Mouse (Mus musculus): ENCODE measurements around the gene Crebrf. TPM values are rescaled to one million over a fixed set of nuclear protein-coding genes. Genes with fewer than 3 reads are reported as not detected.

Crebrf gene
- total RNA-seq (2014; rRNA removed; ENCODE audit: low replicate concordance) (13.6 and 23.8 TPM in 2 replicates), polyA plus RNA-seq (2015; fragmentation: Nextera tagmentation; extraction: Ambion mirVana) (11.8 and 17.3 TPM in 2 replicates)

GRCm38 (mm10) chr17:26715271-26715758, at the start of gene Crebrf:
Gene Crebrf (plus strand): TSS chr17:26715650.
- Histone ChIP-seq H3K36me3 (replicated peaks; ENCODE audit: control insufficient read depth, insufficient read depth, low read length) (no peaks in the 10 kb centered on the region), H3K9me3 (replicated peaks; ENCODE audit: control insufficient read depth, low read length) (no peaks in the 10 kb centered on the region), H3K4me2 (ENCODE audit: low read depth, low read length) (peak within 1 kb of the TSS; percentile 77), H3K27ac (ENCODE audit: low read depth) (peak within 1 kb of the TSS; percentile 86), H3K9ac (replicated peaks; ENCODE audit: low read depth, low read length) (peak within 1 kb of the TSS; percentile 73), H3K4me1 (ENCODE audit: control insufficient read depth, insufficient read depth) (peaks cover 11% of the 10 kb centered on the region; the same call in 1 of the 2 replicates), H3K4me3 (ENCODE audit: low read depth, low read length) (peak within 1 kb of the TSS; percentile 99), H3K27me3 (ENCODE audit: control insufficient read depth, insufficient read depth, low read length) (no peaks in the 10 kb centered on the region)
- under 1% methylated on average over 40 of the region's 41 CpGs for WGBS
- DNase-seq (ENCODE audit: low spot score), result peak; percentile 98
- TF ChIP-seq CTCF (IDR thresholded peaks at IDR 0.05; ENCODE audit: low read depth) (no peak), EP300 (IDR thresholded peaks at IDR 0.05; ENCODE audit: low read depth) (peak; percentile 74; the same call in 1 of the 2 replicates)
- peak; percentile 88 for ATAC-seq (ENCODE audit: insufficient read depth, low read depth)

- no peak overlapping the region for H3K4me3 ChIP-seq (ENCODE audit: low read depth, low read length)
- WGBS, result 49% methylated on average over 4 of the region's 4 CpGs
These were observed 44.2 kb upstream of the Crebrf start for GRCm38 (mm10) chr17:26671268-26671667.

DNA sequence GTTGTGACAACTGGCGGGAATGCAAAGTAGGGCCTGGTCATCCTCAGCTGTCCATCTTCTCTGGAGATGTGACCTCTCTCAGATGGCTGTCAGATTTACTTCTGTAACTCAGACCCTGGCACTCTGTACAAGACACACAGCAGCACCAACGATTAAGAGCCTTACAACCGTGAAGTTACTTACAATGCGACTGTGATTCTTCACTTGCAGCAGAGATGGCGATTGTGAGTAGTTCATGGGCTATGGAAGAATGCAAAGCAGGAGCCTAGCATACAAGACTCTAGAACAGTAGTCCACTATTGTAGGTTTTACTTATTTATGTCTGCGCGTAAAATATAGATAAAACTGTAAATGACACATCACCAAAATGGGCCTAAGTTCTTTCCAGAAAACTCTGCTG, 39.6 kb upstream of the Crebrf start:
- peak overlapping the region; percentile 96 for H3K27ac ChIP-seq (ENCODE audit: low read depth)
- DNase-seq (ENCODE audit: low spot score) (no peak), ATAC-seq (ENCODE audit: insufficient read depth, low read depth) (no peak)
- H3K4me2 ChIP-seq (ENCODE audit: low read depth, low read length), result peak overlapping the region; percentile 65
- WGBS, result 24% methylated on average over 7 of the region's 7 CpGs
- H3K36me3 ChIP-seq (replicated peaks; ENCODE audit: control insufficient read depth, insufficient read depth, low read length), result peaks cover 5% of the 10 kb centered on the region
- no peak overlapping the region; the same call in 1 of the 2 replicates for H3K9ac ChIP-seq (replicated peaks; ENCODE audit: low read depth, low read length)
- peak overlapping the region; percentile 82 for H3K4me3 ChIP-seq (ENCODE audit: low read depth, low read length)
- H3K9me3 ChIP-seq (replicated peaks; ENCODE audit: control insufficient read depth, low read length), result no peaks in the 10 kb centered on the region
- H3K4me1 ChIP-seq (ENCODE audit: control insufficient read depth, insufficient read depth), result peaks cover 19% of the 10 kb centered on the region
- TF ChIP-seq EP300 (IDR thresholded peaks at IDR 0.05; ENCODE audit: low read depth), result no peak
- H3K27me3 ChIP-seq (ENCODE audit: control insufficient read depth, insufficient read depth, low read length), result no peaks in the 10 kb centered on the region

More at GRCm38 (mm10) chr17:26671268-26671667, 44.2 kb upstream of the Crebrf start:
- Histone ChIP-seq H3K9me3 (replicated peaks; ENCODE audit: control insufficient read depth, low read length) (no peaks in the 10 kb centered on the region), H3K9ac (replicated peaks; ENCODE audit: low read depth, low read length) (no peak overlapping the region), H3K36me3 (replicated peaks; ENCODE audit: control insufficient read depth, insufficient read depth, low read length) (no peaks in the 10 kb centered on the region), H3K4me2 (ENCODE audit: low read depth, low read length) (no peak overlapping the region), H3K27me3 (ENCODE audit: control insufficient read depth, insufficient read depth, low read length) (no peaks in the 10 kb centered on the region), H3K4me1 (ENCODE audit: control insufficient read depth, insufficient read depth) (peaks cover 2% of the 10 kb centered on the region; the same call in 1 of the 2 replicates), H3K27ac (ENCODE audit: low read depth) (no peak overlapping the region)
- TF ChIP-seq EP300 (IDR thresholded peaks at IDR 0.05; ENCODE audit: low read depth), result no peak
- no peak for TF ChIP-seq CTCF (IDR thresholded peaks at IDR 0.05; ENCODE audit: low read depth)
- DNase-seq (ENCODE audit: low spot score) (no peak), ATAC-seq (ENCODE audit: insufficient read depth, low read depth) (no peak)

DNA sequence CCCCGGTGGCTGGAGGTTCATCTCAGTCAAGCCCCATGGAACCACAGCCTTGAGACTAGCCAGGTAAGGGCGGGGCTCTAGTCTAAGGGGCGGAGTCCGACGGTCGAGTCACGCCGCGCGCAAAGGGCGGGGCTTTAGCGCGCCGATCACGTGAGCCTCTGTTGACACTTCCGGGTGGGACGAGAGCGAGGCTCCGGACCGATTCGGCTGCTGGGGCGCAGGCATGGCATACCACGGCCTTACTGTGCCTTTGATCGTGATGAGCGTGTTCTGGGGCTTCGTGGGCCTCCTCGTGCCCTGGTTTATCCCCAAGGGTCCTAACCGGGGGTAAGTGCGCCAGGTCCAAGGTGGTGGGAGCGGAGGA, 39.2 kb upstream of the Crebrf start:
- TF ChIP-seq CTCF (IDR thresholded peaks at IDR 0.05; ENCODE audit: low read depth) (no peak), EP300 (IDR thresholded peaks at IDR 0.05; ENCODE audit: low read depth) (peak; percentile 45; the same call in 1 of the 2 replicates)
- ATAC-seq (ENCODE audit: insufficient read depth, low read depth) (peak; percentile 93), DNase-seq (ENCODE audit: low spot score) (peak; percentile 89)
- Histone ChIP-seq H3K9ac (replicated peaks; ENCODE audit: low read depth, low read length) (peak overlapping the region; percentile 73), H3K9me3 (replicated peaks; ENCODE audit: control insufficient read depth, low read length) (no peaks in the 10 kb centered on the region), H3K4me3 (ENCODE audit: low read depth, low read length) (peak overlapping the region; percentile 82), H3K4me1 (ENCODE audit: control insufficient read depth, insufficient read depth) (peaks cover 19% of the 10 kb centered on the region), H3K27ac (ENCODE audit: low read depth) (peak overlapping the region; percentile 96), H3K4me2 (ENCODE audit: low read depth, low read length) (peak overlapping the region; percentile 65), H3K36me3 (replicated peaks; ENCODE audit: control insufficient read depth, insufficient read depth, low read length) (peaks cover 9% of the 10 kb centered on the region), H3K27me3 (ENCODE audit: control insufficient read depth, insufficient read depth, low read length) (no peaks in the 10 kb centered on the region)
- under 1% methylated on average over 30 of the region's 30 CpGs for WGBS

GRCm38 (mm10) chr17:26676616-26677376, 38.7 kb upstream of the Crebrf start:
- ATAC-seq (ENCODE audit: insufficient read depth, low read depth) (peak; percentile 86), DNase-seq (ENCODE audit: low spot score) (peak; percentile 80)
- peak; percentile 29 for TF ChIP-seq CTCF (IDR thresholded peaks at IDR 0.05; ENCODE audit: low read depth)
- no peak for TF ChIP-seq EP300 (IDR thresholded peaks at IDR 0.05; ENCODE audit: low read depth)
- Histone ChIP-seq H3K4me1 (ENCODE audit: control insufficient read depth, insufficient read depth) (peaks cover 19% of the 10 kb centered on the region), H3K9me3 (replicated peaks; ENCODE audit: control insufficient read depth, low read length) (no peaks in the 10 kb centered on the region), H3K4me3 (ENCODE audit: low read depth, low read length) (peak overlapping the region; percentile 82), H3K4me2 (ENCODE audit: low read depth, low read length) (peak overlapping the region; percentile 65), H3K9ac (replicated peaks; ENCODE audit: low read depth, low read length) (peak overlapping the region; percentile 73), H3K27ac (ENCODE audit: low read depth) (peak overlapping the region; percentile 96), H3K27me3 (ENCODE audit: control insufficient read depth, insufficient read depth, low read length) (no peaks in the 10 kb centered on the region), H3K36me3 (replicated peaks; ENCODE audit: control insufficient read depth, insufficient read depth, low read length) (peaks cover 9% of the 10 kb centered on the region)
- WGBS, result under 1% methylated on average over 26 of the region's 26 CpGs

Measured in heart, postnatal 0 days (tissue).